Mouse (Mus musculus) layer of hippocampus, postnatal 36 days (tissue): ENCODE measurements around the gene Strn. TPM values are rescaled to one million over a fixed set of nuclear protein-coding genes. Genes with fewer than 3 reads are reported as not detected.

Experiments used
- DNase-seq, 2 experiments: peaks; one replicate each; pipeline ENCODE4 v3.0.0; 2022
- total RNA-seq, 2 experiments: library from RNA; stranded (reverse); gene quantifications; 2 replicates each; pipeline ENCODE4 v1.2.3; 2021

Strn gene
- total RNA-seq, 2 experiments from 2014 or later = 59.1 to 68.3 TPM

GRCm38 (mm10) chr17:78614481-78614880, 122.5 kb downstream of the Strn start:
- DNase-seq = no peak

DNA sequence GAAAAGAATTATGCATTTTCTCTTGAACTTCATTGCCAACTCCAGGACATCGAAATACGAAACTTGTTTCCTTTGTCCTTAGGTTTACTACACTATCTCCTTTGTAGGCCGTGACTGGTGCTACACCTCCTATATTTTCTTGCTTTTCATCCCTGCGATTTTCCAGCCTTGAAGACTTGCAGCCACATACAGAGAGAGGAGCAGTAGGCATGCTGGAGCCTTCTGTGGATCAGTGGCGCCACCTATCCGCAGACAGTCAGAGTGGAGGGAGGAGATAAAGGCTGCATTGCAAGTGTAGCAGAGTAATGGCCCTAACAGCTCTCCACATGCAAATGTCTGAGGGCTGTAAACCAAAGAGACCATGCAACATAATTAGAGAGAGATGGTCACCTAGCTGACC, 125.9 kb downstream of the Strn start:
- no peak for DNase-seq

GRCm38 (mm10) chr17:78609191-78609855, 127.7 kb downstream of the Strn start:
- DNase-seq = no peak

GRCm38 (mm10) chr17:78608716-78609115, 128.3 kb downstream of the Strn start:
- no peak for DNase-seq

DNA sequence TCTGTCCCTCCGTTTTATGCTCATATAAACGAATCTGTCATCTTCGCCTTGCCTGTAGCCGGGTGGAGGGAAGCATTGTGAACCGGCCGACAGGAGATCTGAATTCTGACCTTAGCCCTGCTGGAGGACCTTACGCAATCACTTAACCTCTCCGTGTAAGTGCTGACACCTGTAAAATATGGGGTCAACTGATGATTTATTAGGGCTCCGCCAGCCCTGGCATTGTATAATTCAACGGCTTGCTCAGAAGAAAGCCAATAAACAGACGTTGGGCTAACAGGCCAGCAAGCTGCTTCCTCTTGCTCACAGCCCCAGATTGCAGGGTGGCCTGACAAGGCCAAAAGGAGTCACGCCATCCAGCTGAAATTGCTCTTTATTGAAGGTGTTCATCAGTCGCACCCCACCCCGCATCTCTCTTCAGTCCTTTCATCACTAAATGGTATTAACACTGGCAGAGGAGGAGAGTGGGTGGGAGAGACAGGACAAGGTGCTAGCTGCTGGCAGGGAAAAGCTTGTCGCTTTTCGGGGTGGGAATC, 128.8 kb downstream of the Strn start:
- DNase-seq = no peak

GRCm38 (mm10) chr17:78604431-78604830, 132.6 kb downstream of the Strn start:
- peak; percentile 39 to 56 for DNase-seq

DNA sequence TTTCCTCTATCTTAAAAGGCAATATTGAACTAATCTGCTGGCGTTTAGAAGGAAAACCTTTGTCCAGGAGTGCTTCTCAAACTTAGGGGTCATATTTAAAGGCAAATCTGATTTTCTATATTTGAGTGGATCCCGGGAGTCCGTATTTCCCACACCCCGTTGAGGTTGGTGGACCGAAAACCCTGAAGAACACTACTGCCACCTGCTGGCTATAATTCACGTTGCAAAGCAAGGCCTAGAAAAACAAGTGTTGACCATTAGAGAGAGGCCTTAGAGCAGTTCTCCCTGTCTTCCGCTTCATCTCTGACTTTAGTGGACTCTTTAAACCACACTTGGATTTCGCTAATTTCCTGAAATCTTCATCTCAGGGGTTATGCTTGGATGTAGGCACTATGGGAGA, 133.1 kb downstream of the Strn start:
- DNase-seq = peak; percentile 69 to 81

GRCm38 (mm10) chr17:78602316-78602715, 134.7 kb downstream of the Strn start:
- no peak for DNase-seq

- DNase-seq = peak in 1 of 2 experiments; percentile 33
Observed at GRCm38 (mm10) chr17:78601601-78602000, 135.4 kb downstream of the Strn start.

DNA sequence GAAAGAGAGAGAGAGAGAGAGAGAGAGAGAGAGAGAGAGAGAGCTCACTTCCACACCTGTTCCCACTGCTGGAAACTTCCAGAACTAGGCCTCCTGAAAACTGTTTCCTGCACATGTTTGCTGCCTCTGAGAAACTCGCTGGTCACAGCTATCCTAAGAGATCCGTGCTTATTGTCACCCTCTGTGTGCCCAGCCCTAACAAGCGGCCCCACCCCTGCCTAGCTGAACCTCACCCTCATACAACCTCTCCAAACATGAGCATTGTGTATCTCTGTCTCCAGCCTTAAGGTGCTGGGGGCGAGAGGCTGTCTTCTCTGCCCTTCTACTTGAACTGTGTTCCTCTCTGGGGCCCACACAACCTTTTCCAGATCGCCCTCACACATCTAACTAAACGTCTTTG, 136.0 kb downstream of the Strn start:
- DNase-seq = no peak

Other genes starting within 250 kb of the Strn start
- gene Vit, start 229.1 kb downstream of the Strn start, total RNA-seq = 1 to 10 TPM; 3.9 to 5.3 TPM
- gene Heatr5b, start 98.2 kb upstream of the Strn start, total RNA-seq = 10 to 100 TPM; 55.2 to 59.9 TPM
- gene Gpatch11, start 98.4 kb upstream of the Strn start, total RNA-seq = 10 to 100 TPM; 39.9 to 41.8 TPM
- 1 to 10 TPM; 4.3 to 4.8 TPM for gene Eif2ak2, start 145.4 kb upstream of the Strn start, total RNA-seq
- not detected for gene Sult6b1, start 169.8 kb upstream of the Strn start, total RNA-seq
- gene Cebpzos, start 179.3 kb upstream of the Strn start, total RNA-seq = 10 to 100 TPM; 26.8 to 27.6 TPM
- 10 to 100 TPM; 32.2 to 38.3 TPM for gene Cebpz, start 199.9 kb upstream of the Strn start, total RNA-seq
- gene Ndufaf7, start 199.9 kb upstream of the Strn start, total RNA-seq = 10 to 100 TPM; 51.9 to 61.6 TPM